Mouse (Mus musculus) intestine, embryonic 16.5 days (tissue): ENCODE measurements around the gene Nsd2. TPM values are rescaled to one million over a fixed set of nuclear protein-coding genes. Genes with fewer than 3 reads are reported as not detected.
"Not testable (repeated sequence)": the region's sequence is repeated elsewhere in the genome, so short reads cannot be mapped to it uniquely, and the experiment has no call there.

ENCODE experiments used
- ATAC-seq: fragments of 200-750 bp; cut with Nextera tagmentation; 2 replicates; pipeline ENCODE4 v1.8.0; 2017; ENCODE audit warnings: moderate TSS enrichment, moderate library complexity
- H3K27ac ChIP-seq: fragments of 300-500 bp; sonication (generic); 2 replicates; pipeline ENCODE4 v1.5.1; 2014; ENCODE audit warnings: mild to moderate bottlenecking, low read length
- H3K27me3 ChIP-seq: fragments of 300-500 bp; sonication (generic); replicated peaks from 2 replicates; pipeline ENCODE4 v1.6.1; 2014; ENCODE audit warnings: low read length, control low read depth, mixed read lengths; ENCODE audit not compliant: control insufficient read depth, insufficient read depth
- H3K36me3 ChIP-seq: fragments of 300-500 bp; sonication (generic); 2 replicates; pipeline ENCODE4 v1.6.1; 2014; ENCODE audit warnings: low read length, control low read depth; ENCODE audit not compliant: control insufficient read depth, insufficient read depth
- H3K4me1 ChIP-seq: fragments of 300-500 bp; sonication (generic); 2 replicates; pipeline ENCODE4 v1.6.1; 2014; ENCODE audit warnings: low read length, control low read depth, mixed read lengths; ENCODE audit not compliant: control insufficient read depth, insufficient read depth
- H3K4me2 ChIP-seq: fragments of 300-500 bp; sonication (generic); 2 replicates; pipeline ENCODE4 v1.6.1; 2014; ENCODE audit warnings: low read depth, low read length, control low read depth
- H3K4me3 ChIP-seq: fragments of 300-500 bp; sonication (generic); 2 replicates; pipeline ENCODE4 v1.5.1; 2014; ENCODE audit warnings: mild to moderate bottlenecking, low read length
- H3K9ac ChIP-seq: fragments of 300-500 bp; sonication (generic); 2 replicates; pipeline ENCODE4 v1.6.1; 2014; ENCODE audit warnings: low read depth, low read length
- H3K9me3 ChIP-seq: fragments of 300-500 bp; sonication (generic); 2 replicates; pipeline ENCODE4 v1.6.1; 2016; ENCODE audit warnings: low read length, control low read depth; ENCODE audit not compliant: control insufficient read depth
- WGBS: fragments of 180-500 bp; shearing (Covaris S2); extraction: QIAGEN DNeasy Blood & Tissue Kit; methylation state at CpG from one replicate; pipeline ENCODE4 v1.1.7; 2014; 5-methylcytosine and 5-hydroxymethylcytosine counted together
- polyA plus RNA-seq: library from polyadenylated mRNA; unstranded; fragments of >200 nt; fragmentation: Nextera tagmentation; extraction: Ambion mirVana; gene quantifications from 2 replicates; pipeline ENCODE4 v1.2.1, GENCODE M21; 2015

Gene Nsd2
- polyA plus RNA-seq, 1 experiment from 2014 or later = 22.5 TPM

DNA sequence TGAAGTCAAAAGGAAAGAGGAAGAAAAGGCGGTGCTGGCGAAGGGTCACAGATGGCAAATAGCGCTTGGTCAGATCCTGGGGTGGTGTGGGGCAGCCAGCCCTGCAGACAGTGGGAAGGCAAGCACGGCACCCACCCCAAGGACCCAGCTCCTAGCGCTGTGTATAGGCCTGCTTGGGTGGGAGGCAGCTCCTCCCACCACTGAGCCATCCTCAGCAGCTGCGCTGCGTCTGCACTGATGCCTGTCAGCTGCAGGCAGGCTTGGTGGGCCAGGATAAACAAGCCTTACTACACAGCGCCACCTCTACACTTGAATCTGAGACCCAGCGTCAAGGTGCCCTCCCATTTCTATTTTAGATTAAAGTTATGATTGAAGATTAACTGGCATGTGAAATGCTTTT, 74.6 kb downstream of the Nsd2 start:
- Histone ChIP-seq H3K4me2 (no peak overlapping the region), H3K27me3 (no peaks in the 10 kb centered on the region), H3K4me1 (no peaks in the 10 kb centered on the region), H3K36me3 (peaks cover 40% of the 10 kb centered on the region), H3K9ac (no peak overlapping the region), H3K27ac (no peak overlapping the region), H3K4me3 (no peak overlapping the region), H3K9me3 (no peaks in the 10 kb centered on the region)
- no peak for ATAC-seq
- 80% methylated on average over 9 of the region's 9 CpGs for WGBS

DNA sequence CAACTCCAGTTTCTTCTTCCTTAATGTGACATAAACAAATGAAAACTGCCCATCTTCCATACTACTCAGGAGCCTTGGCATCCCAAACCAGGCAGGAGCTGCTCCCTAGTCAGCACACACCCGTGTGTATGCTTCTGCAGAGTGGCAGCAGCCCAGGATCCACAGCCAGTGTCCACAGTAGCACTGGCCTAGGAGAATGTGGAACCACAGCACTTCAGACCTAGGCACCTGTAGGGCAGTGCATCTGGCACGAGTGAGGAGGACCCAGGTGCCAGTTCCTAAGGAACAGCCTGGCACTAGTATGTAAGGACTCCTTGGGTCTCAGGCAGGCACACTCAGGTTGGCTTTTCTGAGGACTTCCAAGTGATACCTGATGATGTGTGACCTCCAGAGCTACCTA, 76.6 kb downstream of the Nsd2 start:
- H3K36me3 ChIP-seq = peaks cover 47% of the 10 kb centered on the region
- 74% methylated on average over 2 of the region's 2 CpGs for WGBS
- H3K9ac ChIP-seq = no peak overlapping the region
- H3K27me3 ChIP-seq = no peaks in the 10 kb centered on the region
- H3K4me3 ChIP-seq = no peak overlapping the region
- H3K27ac ChIP-seq = no peak overlapping the region
- H3K9me3 ChIP-seq = no peaks in the 10 kb centered on the region
- H3K4me1 ChIP-seq = no peaks in the 10 kb centered on the region
- no peak for ATAC-seq
- H3K4me2 ChIP-seq = no peak overlapping the region

DNA sequence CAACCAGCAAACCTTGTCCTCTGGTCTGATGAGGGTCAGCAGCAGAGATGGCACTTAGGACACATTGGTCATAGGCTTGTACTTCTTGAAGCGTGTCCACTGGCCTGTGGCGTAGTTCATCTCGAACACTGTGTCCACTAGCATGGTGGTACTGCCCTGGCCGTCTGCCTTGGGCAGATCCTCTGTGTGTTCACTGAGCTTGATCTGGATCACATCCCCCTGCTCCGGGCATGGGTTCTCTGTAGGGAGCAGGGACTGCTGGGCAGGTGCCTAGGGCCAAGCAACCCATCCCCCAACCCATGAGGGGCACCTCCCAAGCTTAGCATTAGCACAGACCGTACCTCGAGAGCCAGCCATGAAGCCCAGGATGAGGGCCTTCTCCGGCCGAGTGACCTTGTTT, 78.1 kb downstream of the Nsd2 start:
- no peak overlapping the region for H3K4me2 ChIP-seq
- no peaks in the 10 kb centered on the region for H3K9me3 ChIP-seq
- no peak overlapping the region for H3K9ac ChIP-seq
- H3K27ac ChIP-seq = no peak overlapping the region
- no peak for ATAC-seq
- H3K4me3 ChIP-seq = no peak overlapping the region
- 85% methylated on average over 9 of the region's 9 CpGs for WGBS
- H3K27me3 ChIP-seq = no peaks in the 10 kb centered on the region
- no peaks in the 10 kb centered on the region for H3K4me1 ChIP-seq
- H3K36me3 ChIP-seq = peaks cover 47% of the 10 kb centered on the region

DNA sequence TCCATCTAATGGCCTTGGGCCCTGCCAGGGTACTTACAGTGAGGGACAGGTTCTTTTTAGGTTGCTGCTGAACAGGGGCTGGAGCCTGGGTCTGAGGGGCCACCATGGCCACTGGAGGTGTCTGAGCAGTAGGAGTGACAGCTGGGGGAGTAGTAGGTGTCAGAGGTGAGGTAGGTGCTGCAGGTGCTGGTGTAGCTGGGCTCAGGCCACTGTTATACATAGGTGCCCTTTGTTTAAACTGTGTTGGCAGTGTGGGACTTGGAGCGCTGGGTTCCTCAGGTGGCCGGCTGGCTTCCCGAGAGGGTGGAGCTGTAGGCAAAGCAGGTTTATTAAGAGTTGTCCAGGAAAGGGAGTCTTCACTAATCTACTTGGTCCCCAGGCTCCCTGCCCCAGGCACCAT, 78.7 kb downstream of the Nsd2 start:
- H3K27ac ChIP-seq = no peak overlapping the region
- H3K4me1 ChIP-seq = no peaks in the 10 kb centered on the region
- no peaks in the 10 kb centered on the region for H3K27me3 ChIP-seq
- no peak overlapping the region for H3K9ac ChIP-seq
- H3K4me3 ChIP-seq = no peak overlapping the region
- no peaks in the 10 kb centered on the region for H3K9me3 ChIP-seq
- no peak overlapping the region for H3K4me2 ChIP-seq
- H3K36me3 ChIP-seq = peaks cover 46% of the 10 kb centered on the region
- 91% methylated on average over 3 of the region's 3 CpGs for WGBS
- ATAC-seq = no peak

DNA sequence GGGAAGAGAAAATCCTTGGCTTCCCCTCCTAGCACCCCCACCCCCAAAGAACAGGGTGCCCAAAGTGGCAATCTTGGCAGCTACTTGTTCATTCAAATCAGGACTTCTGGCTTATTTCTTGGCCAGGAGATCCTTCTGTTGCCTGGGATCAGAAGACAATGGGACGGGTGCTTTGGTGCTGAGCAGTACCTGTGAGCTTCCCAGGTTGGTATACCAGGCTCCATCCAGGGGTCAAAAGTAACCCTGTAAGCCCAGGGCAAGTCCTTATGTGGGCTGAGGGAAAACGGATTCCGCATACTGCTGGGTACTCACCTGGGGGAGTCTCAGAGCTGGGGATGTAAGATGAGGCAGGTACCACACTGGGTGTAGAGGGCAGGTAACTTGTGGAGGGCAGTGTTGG, 79.6 kb downstream of the Nsd2 start:
- Histone ChIP-seq H3K27me3 (no peaks in the 10 kb centered on the region), H3K27ac (no peak overlapping the region), H3K9me3 (no peaks in the 10 kb centered on the region), H3K4me2 (no peak overlapping the region), H3K36me3 (peaks cover 41% of the 10 kb centered on the region), H3K4me3 (no peak overlapping the region), H3K9ac (no peak overlapping the region), H3K4me1 (no peaks in the 10 kb centered on the region)
- WGBS = 92% methylated on average over 3 of the region's 3 CpGs
- no peak for ATAC-seq

DNA sequence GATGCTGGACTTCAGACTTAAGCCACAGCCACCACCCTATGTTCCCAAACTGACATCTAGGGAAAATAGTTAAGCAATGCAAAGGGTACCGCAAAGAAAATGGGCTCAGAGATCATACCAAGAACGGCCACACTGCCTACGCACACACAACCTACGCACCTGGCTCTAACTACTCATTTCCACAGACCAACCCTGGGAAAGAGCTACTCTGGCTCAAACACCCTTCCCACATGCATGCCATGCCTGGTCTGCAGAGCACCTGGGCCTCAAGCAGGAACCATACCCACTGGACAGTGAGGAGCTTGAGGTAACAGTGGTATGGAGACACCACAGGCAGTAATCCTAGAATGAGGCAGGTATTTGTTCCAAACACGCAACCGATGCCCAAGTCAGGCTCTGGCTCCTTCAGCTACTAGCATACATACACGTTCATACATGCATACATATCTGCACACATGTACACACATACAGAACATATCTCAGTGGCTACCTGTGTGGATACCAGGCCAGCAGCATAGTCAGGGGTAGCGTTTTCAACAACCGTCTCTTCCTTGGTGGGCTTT, 80.3 kb downstream of the Nsd2 start:
- WGBS = 94% methylated on average over 9 of the region's 9 CpGs
- Histone ChIP-seq H3K4me2 (no peak overlapping the region), H3K9ac (no peak overlapping the region), H3K36me3 (peaks cover 37% of the 10 kb centered on the region), H3K27ac (no peak overlapping the region), H3K9me3 (no peaks in the 10 kb centered on the region), H3K27me3 (no peaks in the 10 kb centered on the region), H3K4me1 (no peaks in the 10 kb centered on the region), H3K4me3 (no peak overlapping the region)
- ATAC-seq = no peak

DNA sequence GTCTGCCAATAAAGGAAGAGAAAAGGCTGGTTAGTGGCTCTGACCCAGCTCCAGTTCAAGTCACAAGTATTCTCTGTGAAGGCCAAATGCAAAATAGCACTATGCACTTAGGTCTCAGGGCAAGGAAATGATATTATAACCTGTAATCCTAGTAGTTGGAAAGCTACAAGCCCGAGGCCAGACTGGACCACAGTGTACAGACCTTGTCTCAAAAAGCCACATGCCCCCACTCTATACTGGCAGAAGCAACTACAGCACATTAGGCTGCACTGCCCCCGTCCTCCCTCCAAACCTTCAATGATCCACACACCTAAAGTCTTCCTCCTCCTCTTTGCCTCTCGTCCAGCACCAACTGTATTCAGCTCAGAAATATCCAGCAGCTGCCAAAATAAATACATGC, 80.8 kb downstream of the Nsd2 start:
- no peaks in the 10 kb centered on the region for H3K9me3 ChIP-seq
- no peak overlapping the region for H3K4me3 ChIP-seq
- WGBS = 89% methylated on average over 3 of the region's 3 CpGs
- H3K27me3 ChIP-seq = no peaks in the 10 kb centered on the region
- H3K4me1 ChIP-seq = no peaks in the 10 kb centered on the region
- H3K36me3 ChIP-seq = peaks cover 37% of the 10 kb centered on the region
- no peak overlapping the region for H3K9ac ChIP-seq
- no peak overlapping the region for H3K27ac ChIP-seq
- no peak for ATAC-seq
- no peak overlapping the region for H3K4me2 ChIP-seq

DNA sequence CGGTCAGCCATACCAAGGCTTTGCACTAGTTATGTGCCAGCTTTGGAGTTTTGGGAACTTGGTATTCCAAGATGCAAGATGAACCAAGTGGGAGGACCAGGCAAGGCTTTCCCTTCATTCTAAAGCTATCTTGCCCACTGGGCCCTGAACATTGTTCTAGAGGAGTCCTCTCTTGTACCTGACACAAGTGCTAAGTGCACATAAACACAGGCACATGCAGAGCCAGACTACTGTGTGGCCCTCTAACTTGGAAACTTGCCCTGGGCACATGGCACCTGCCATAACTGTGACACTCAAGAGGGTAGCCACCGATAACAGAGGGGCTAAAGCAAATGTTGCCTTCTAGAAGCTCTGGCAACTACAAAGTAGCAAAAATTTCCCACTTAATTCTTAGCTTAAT, 82.2 kb downstream of the Nsd2 start:
- Histone ChIP-seq H3K27me3 (no peaks in the 10 kb centered on the region), H3K4me3 (no peak overlapping the region), H3K27ac (no peak overlapping the region), H3K9ac (no peak overlapping the region), H3K36me3 (peaks cover 32% of the 10 kb centered on the region), H3K4me1 (no peaks in the 10 kb centered on the region), H3K4me2 (no peak overlapping the region), H3K9me3 (no peaks in the 10 kb centered on the region)
- ATAC-seq = no peak
- WGBS = 87% methylated on average over 2 of the region's 2 CpGs

DNA sequence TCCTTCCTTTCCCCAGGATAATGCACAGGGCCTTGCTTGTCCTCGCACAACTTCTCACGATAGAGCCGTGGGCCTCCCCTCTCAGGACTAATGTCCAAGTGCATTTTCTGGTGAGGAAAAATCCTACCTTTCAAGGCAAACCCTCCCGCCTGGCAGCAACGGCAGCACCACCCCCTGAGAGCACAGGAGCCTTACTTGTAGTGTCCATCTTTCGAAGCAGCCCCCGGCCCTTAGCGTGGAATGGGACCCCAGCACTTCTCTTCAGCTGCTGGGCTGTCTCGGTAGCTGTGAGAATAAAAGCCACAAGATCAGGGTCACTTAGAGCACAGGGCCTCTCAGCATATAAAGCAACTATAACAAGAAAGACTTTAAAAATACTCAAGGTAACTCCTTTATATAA, 82.7 kb downstream of the Nsd2 start:
- Histone ChIP-seq H3K27me3 (no peaks in the 10 kb centered on the region), H3K4me2 (no peak overlapping the region), H3K36me3 (peaks cover 32% of the 10 kb centered on the region), H3K27ac (no peak overlapping the region), H3K9me3 (no peaks in the 10 kb centered on the region), H3K4me3 (no peak overlapping the region), H3K9ac (no peak overlapping the region), H3K4me1 (no peaks in the 10 kb centered on the region)
- no peak for ATAC-seq
- WGBS = 91% methylated on average over 9 of the region's 9 CpGs

DNA sequence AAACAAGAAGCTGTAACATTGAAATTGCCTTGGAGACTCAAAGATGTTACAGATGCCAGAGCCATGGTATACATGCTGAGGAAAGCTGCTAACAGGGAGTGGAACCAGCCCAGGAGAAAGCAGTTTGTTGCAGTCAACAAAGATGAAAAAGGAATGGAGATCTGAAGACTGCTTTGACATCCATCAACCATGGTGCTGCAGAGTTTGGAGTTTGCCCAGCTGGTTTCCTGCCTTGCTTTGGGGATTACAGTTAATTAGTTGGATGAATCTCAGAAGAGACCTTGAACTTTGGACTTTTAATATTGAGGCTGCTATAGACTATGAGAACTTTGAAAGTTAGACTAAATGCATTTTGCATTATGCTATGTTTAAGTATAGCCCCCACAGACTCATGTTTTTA, 94.5 kb downstream of the Nsd2 start:
- not testable (repeated sequence) for H3K27ac ChIP-seq, H3K9me3 ChIP-seq, ATAC-seq, H3K4me2 ChIP-seq, H3K9ac ChIP-seq, H3K4me1 ChIP-seq, H3K4me3 ChIP-seq, H3K27me3 ChIP-seq
- peaks cover 24% of the 10 kb centered on the region for H3K36me3 ChIP-seq
